Mouse (Mus musculus) limb, embryonic 11.5 days (tissue): ENCODE data around the gene Ivd. TPM values are rescaled to one million over a fixed set of nuclear protein-coding genes. Genes with fewer than 3 reads are reported as not detected.
A peak's percentile ranks its signal among the peaks of the same experiment; 100 is the strongest.

ENCODE experiments used
- ATAC-seq: fragments of 200-750 bp; cut with Nextera tagmentation; 2 replicates; pipeline ENCODE4 v1.8.0; 2017; ENCODE audit warnings: low read depth; ENCODE audit not compliant: insufficient number of reproducible peaks, low FRiP score, low TSS enrichment
- DNase-seq: peaks from one replicate; pipeline ENCODE4 v3.0.0-alpha.2; 2015; ENCODE audit warnings: low spot score
- H3K27ac ChIP-seq: fragments of 300-500 bp; sonication (generic); replicated peaks from 2 replicates; pipeline ENCODE4 v1.5.1; 2014; ENCODE audit warnings: low read depth, mild to moderate bottlenecking, low read length
- H3K27me3 ChIP-seq: fragments of 300-500 bp; sonication (generic); 2 replicates; pipeline ENCODE4 v1.6.1; 2014; ENCODE audit warnings: mild to moderate bottlenecking, low read length, mixed read lengths; ENCODE audit not compliant: control insufficient read depth, insufficient read depth
- H3K36me3 ChIP-seq: fragments of 300-500 bp; sonication (generic); 2 replicates; pipeline ENCODE4 v1.6.1; 2014; ENCODE audit warnings: mild to moderate bottlenecking, low read length, moderate library complexity, mixed read lengths; ENCODE audit not compliant: control insufficient read depth, insufficient read depth
- H3K4me1 ChIP-seq: fragments of 300-500 bp; sonication (generic); 2 replicates; pipeline ENCODE4 v1.6.1; 2014; ENCODE audit warnings: low read length, mixed read lengths; ENCODE audit not compliant: control insufficient read depth, insufficient read depth
- H3K4me2 ChIP-seq: fragments of 300-500 bp; sonication (generic); 2 replicates; pipeline ENCODE4 v1.6.1; 2014; ENCODE audit warnings: low read depth, mild to moderate bottlenecking, moderate library complexity; ENCODE audit not compliant: severe bottlenecking
- H3K4me3 ChIP-seq: fragments of 300-500 bp; sonication (generic); 2 replicates; pipeline ENCODE4 v1.5.1; 2014; ENCODE audit warnings: low read depth, low read length
- H3K9ac ChIP-seq: fragments of 300-500 bp; sonication (generic); 2 replicates; pipeline ENCODE4 v1.6.1; 2014; ENCODE audit warnings: mild to moderate bottlenecking, low read length
- H3K9me3 ChIP-seq: fragments of 300-500 bp; sonication (generic); 2 replicates; pipeline ENCODE4 v1.6.1; 2016; ENCODE audit warnings: low read length; ENCODE audit not compliant: control insufficient read depth
- WGBS: fragments of 180-500 bp; shearing (Covaris S2); extraction: QIAGEN DNeasy Blood & Tissue Kit; methylation state at CpG from one replicate; pipeline ENCODE4 v1.1.7; 2014; 5-methylcytosine and 5-hydroxymethylcytosine counted together
- polyA plus RNA-seq: library from polyadenylated mRNA; unstranded; fragments of >200 nt; fragmentation: Nextera tagmentation; extraction: Ambion mirVana; gene quantifications from 2 replicates; pipeline ENCODE4 v1.2.1, GENCODE M21; 2014

Gene Ivd
- polyA plus RNA-seq, 1 experiment from 2014 or later = 75.1 TPM

DNA sequence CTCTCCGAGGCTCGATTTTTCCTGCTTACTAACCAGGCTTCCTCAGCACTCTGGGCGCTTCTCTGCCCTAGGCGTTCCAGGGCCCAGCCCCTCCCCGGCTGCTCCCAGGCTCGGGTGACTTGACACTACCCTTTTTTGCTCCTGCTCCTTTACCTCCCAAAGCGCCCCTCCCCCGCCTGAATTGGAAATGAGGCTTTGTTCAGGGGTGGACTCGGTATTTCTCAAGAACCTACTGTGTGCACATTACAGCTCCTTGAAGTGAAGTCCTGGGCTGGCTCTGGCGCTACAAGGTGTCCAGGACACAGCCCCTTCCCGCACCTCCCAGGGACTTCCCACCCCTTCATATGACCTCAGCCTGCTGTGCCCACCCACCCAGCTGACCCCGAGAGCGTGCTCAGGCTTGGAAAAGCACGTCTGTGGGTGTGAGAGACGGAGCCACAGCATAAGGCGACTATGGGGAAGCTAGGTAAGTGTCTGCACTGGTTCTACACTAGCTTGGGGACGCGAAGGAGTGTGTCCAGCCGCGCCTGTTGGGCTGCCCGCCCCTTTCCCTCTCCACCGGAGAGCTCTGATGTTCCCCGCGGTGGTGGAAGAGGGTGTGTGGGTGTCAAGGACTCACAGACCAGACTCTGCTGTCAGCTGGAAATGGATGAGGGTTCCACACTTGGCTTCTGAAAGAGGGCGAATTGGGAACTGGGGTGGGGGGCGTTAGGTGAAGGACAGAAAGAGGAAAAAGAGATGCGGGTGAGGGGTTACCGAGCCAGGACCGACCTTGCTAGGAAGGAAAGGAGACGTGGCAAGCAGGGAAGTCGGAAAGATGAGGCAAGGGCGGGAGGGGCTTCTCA is 38.4 kb downstream of the Ivd start, which contains the start of gene Bahd1:
Gene Bahd1, plus strand, starts transcription at position 397 of the 845 bp plus-strand sequence.
- Histone ChIP-seq H3K9me3 (no peaks in the 10 kb centered on the region), H3K36me3 (no peaks in the 10 kb centered on the region), H3K27ac (no peak within 1 kb of the TSS), H3K9ac (peak within 1 kb of the TSS; percentile 37), H3K27me3 (peaks cover 63% of the 10 kb centered on the region), H3K4me3 (peak within 1 kb of the TSS; percentile 84), H3K4me1 (peaks cover 42% of the 10 kb centered on the region), H3K4me2 (peak within 1 kb of the TSS; percentile 99)
- WGBS = under 1% methylated on average over 32 of the region's 32 CpGs
- peak; percentile 62 for DNase-seq
- no peak for ATAC-seq

DNA sequence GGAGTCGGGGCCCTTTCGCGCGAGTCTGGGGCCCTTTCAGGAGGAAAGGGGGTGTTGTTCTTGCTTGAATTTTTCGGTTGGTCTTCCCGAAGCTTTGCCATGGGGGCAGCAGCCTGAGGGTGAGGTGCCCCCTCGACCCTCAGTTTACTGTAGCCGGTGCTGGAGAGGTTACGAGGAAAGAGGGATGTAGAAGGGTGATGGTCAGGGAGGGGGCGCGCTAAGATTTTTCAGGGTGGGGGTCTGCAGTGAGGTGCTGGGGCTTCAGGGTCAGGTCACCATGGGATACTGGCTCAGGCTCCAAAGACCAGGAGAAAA is 39.0 kb downstream of the Ivd start:
- DNase-seq (peak; percentile 52), ATAC-seq (no peak)
- H3K4me1 ChIP-seq = peaks cover 42% of the 10 kb centered on the region
- H3K4me2 ChIP-seq = peak overlapping the region; percentile 99
- peaks cover 58% of the 10 kb centered on the region for H3K27me3 ChIP-seq
- WGBS = 0% methylated on average over 11 of the region's 11 CpGs
- H3K9me3 ChIP-seq = no peaks in the 10 kb centered on the region
- H3K27ac ChIP-seq = no peak overlapping the region
- H3K4me3 ChIP-seq = peak overlapping the region; percentile 84
- H3K9ac ChIP-seq = peak overlapping the region; percentile 37
- H3K36me3 ChIP-seq = no peaks in the 10 kb centered on the region

DNA sequence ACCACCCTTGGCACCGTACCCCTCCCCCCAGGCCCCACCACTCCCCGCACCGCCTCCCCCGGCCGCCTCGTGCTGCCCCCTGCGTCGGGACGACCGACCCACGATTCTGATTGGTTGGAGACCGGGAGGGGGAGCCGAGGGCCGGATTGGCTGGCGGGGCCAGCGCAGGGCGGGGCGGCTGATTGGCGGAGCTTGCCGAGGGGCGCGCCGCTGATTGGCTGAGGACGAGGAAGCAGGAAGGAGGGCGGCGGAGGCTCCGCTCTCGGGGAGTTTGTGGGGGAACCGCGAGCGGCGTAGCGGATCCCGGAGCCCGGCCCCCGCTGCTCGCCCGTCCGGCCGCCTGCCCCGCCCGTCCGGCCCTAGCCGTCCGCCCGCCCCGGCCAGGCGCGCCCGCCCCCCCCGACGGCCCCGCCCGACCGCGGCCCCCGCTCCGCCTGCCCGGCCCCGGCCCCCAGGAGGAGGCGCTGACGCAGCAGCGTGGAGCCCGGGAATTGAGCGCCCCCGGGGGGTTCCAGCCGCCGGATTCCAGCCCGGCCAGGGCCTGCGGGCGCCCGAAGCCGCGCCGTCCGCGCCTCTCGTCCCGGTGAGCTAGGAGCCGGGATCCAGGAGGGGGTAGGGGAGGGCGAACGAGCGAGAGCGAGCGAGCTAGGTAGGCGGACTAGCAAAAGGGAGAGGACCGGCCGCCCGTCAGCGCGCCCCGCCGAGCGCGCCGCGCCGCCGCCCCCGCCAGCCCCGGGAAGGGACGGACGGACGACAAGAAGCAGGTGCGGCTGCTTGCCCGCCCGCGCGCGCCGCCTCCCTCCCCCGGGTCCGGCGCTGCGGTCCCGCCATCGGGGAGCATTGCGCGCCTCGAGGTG is 39.6 kb downstream of the Ivd start:
- peaks cover 36% of the 10 kb centered on the region for H3K4me1 ChIP-seq
- peak overlapping the region; percentile 84 for H3K4me3 ChIP-seq
- H3K4me2 ChIP-seq = peak overlapping the region; percentile 99
- ATAC-seq (peak; percentile 87), DNase-seq (peak; percentile 96)
- peak overlapping the region; percentile 74 for H3K9ac ChIP-seq
- H3K27ac ChIP-seq = no peak overlapping the region
- no peaks in the 10 kb centered on the region for H3K9me3 ChIP-seq
- H3K27me3 ChIP-seq = peaks cover 51% of the 10 kb centered on the region
- under 1% methylated on average over 61 of the region's 120 CpGs for WGBS
- no peaks in the 10 kb centered on the region for H3K36me3 ChIP-seq

DNA sequence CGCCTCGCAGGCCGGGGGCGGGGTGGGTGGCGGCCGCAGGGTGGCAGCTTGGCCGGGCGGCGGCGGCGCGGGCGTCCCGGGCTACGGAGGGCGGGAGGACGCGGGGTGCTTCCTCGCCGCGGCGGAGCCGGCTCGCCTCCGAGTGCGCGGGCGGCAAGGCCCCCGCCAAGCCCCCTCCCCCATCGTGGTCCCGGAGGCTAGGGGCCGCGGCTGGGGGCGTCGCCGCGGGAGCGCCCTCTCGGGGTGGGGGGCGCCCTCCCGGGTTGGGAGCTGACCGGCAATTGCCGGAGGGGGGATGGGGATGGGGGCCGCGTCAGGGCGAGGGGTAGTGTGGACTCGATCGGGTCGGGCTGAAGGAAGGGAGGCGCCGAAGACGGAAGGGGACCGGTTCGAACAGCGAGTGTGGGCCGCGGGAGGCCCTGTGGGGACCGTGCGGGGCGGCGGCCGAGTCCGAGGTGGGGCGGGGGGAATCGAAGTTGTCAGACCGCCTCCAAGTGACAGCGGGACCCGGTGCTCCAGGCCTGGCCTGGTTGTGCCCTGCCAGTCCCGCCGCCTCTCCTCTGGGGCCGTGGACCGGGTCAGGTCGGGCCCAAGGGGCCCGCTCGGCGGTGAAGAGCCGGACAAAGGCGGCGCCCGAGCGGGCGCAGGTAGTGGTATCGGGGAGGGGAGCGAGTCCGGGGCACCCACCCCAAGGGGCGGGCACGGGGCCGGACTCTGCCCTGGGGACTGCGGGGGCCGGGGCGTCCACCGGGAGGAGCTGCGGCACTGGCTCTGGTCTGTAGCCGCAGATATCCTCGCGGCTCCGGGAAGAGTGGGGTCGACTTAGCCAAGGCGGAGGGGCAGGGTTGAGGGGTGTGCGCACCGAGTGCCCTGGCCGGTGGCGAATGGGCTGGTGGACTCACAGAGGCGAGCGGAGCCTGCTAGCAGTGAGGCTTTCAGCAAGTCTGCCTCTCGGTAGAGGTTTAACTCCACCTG is 40.6 kb downstream of the Ivd start:
- DNase-seq = peak; percentile 75
- Histone ChIP-seq H3K27ac (no peak overlapping the region), H3K4me2 (peak overlapping the region; percentile 99), H3K4me1 (peaks cover 31% of the 10 kb centered on the region), H3K9me3 (no peaks in the 10 kb centered on the region), H3K27me3 (peaks cover 42% of the 10 kb centered on the region), H3K36me3 (no peaks in the 10 kb centered on the region), H3K9ac (peak overlapping the region; percentile 74), H3K4me3 (peak overlapping the region; percentile 84)
- WGBS = under 1% methylated on average over 79 of the region's 106 CpGs
- ATAC-seq = no peak

DNA sequence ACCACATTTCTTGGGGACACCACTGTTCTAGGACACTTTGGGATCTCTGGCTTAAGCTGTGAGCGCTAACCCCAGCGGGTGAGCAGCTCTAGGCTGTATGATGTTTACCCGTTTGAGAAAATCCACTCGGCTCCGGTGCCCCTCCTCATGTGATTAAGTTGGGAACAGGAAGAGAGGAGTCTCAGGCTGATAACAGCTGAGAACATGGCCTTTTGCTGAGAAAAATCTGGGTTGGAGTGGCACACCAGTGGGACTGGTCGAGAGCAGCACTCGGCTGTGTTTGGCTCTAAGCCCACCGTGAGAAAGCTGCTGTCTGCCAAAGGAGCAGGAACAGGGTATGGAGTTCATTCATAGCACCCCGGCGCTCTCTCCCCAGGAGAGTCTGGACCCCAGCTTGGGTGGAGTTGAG is 41.6 kb downstream of the Ivd start:
- Histone ChIP-seq H3K4me3 (peak overlapping the region; percentile 84), H3K9ac (no peak overlapping the region), H3K27ac (no peak overlapping the region), H3K9me3 (no peaks in the 10 kb centered on the region), H3K4me1 (peaks cover 22% of the 10 kb centered on the region), H3K27me3 (peaks cover 33% of the 10 kb centered on the region), H3K36me3 (no peaks in the 10 kb centered on the region), H3K4me2 (peak overlapping the region; percentile 99; the same call in 1 of the 2 replicates)
- DNase-seq (peak; percentile 40), ATAC-seq (no peak)
- 14% methylated on average over 10 of the region's 10 CpGs for WGBS

DNA sequence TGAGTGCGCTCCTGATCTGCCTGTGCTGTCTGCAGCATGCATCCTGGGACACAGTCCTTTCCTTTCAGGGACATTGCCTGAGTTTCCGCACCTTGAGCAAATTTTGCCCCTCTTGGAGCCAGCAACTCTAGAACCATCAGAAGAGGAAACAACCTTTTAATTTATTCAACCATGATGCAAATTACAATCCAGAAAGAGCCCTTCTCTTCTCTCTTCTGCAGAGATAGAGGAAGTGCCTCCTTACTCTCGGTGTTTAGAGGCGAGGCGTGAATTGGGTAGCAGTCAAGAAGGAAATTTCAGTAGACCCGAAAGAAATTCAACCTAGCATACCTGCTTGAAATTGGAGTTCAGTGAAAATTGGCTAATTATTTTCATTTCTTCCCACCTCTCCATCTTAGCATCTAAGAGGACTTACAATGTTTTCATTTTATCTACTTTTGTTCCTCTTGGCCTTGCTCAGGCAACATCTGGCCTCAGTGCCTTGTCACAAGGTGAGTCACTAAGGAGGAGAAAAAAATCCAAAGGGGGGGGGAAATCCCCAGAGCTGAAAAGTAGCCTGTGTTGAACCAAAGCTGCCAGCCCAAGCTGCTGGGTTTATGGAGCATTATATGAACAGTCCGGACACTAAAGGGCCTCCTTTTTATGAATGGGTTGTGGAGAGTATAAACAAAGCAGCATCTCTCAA is 43.8 kb downstream of the Ivd start:
- H3K4me2 ChIP-seq = no peak overlapping the region
- H3K4me1 ChIP-seq = peaks cover 14% of the 10 kb centered on the region
- no peak overlapping the region for H3K27ac ChIP-seq
- no peaks in the 10 kb centered on the region for H3K9me3 ChIP-seq
- no peak overlapping the region for H3K9ac ChIP-seq
- no peak overlapping the region for H3K4me3 ChIP-seq
- WGBS = 74% methylated on average over 7 of the region's 7 CpGs
- peaks cover 14% of the 10 kb centered on the region for H3K27me3 ChIP-seq
- ATAC-seq (no peak), DNase-seq (no peak)
- no peaks in the 10 kb centered on the region for H3K36me3 ChIP-seq

DNA sequence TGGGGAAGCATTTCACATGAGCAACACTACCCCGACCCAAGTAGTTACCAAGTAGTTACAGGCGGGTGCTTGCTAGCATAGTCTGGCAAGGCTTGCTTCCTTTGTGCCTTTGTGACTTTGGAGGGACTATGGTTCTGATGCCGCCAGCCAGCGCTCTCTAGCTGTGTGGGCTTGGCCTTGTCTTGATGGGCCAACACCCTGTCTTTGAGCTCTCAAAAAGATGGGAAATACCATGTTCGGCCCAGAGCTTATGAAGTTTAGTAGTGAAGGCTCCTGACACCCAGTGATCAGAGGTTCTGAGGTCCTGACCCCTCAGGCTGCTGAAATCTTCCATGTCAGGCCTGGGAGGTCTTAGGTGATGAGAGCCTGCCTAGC is 44.4 kb downstream of the Ivd start:
- WGBS = 86% methylated on average over 5 of the region's 5 CpGs

More for the DNA sequence above, 44.4 kb downstream of the Ivd start:
- ATAC-seq = no peak
- Histone ChIP-seq H3K9me3 (no peaks in the 10 kb centered on the region), H3K4me1 (0 out of 2 replicates have a peak, but pooled peaks cover 10% of the 10 kb centered on the region), H3K27ac (no peak overlapping the region), H3K4me2 (no peak overlapping the region), H3K27me3 (peaks cover 14% of the 10 kb centered on the region), H3K4me3 (no peak overlapping the region), H3K9ac (no peak overlapping the region), H3K36me3 (no peaks in the 10 kb centered on the region)
- no peak for DNase-seq
